Mouse (Mus musculus) MEL (cell line): Measurements from ENCODE around the gene Fxr1. TPM values are rescaled to one million over a fixed set of nuclear protein-coding genes. Genes with fewer than 3 reads are reported as not detected.

ENCODE experiments used
- DNase-seq: peaks from one replicate; pipeline ENCODE4 v3.0.0; 2011; ENCODE audit warnings: low read depth, low spot score
- H3K27ac ChIP-seq: 2 replicates; pipeline ENCODE4 v1.5.1; 2012; ENCODE audit warnings: low read depth, mild to moderate bottlenecking, control low read depth, low read length, moderate library complexity; ENCODE audit not compliant: control insufficient read depth
- H3K27me3 ChIP-seq, 2 experiments: fragments of 150-350 bp in 1 of 2; sonication (generic) in 1 of 2; 2 replicates each; pipeline ENCODE4 v1.6.1; 2012; ENCODE audit warnings: low read length in 2 of 2, mild to moderate bottlenecking in 2 of 2, improper control_type of control experiment in 1 of 2, moderate library complexity in 1 of 2; ENCODE audit not compliant: insufficient read depth in 2 of 2, control insufficient read depth in 1 of 2
- H3K36me3 ChIP-seq, 2 experiments: 2 replicates each; pipeline ENCODE4 v1.6.1; 2012 to 2014; ENCODE audit warnings: low read length in 2 of 2, improper control_type of control experiment in 1 of 2, inconsistent platforms in 1 of 2, mild to moderate bottlenecking in 1 of 2; ENCODE audit not compliant: insufficient read depth in 2 of 2, control insufficient read depth in 1 of 2
- H3K4me1 ChIP-seq, 2 experiments: fragments of 150-350 bp in 1 of 2; sonication (generic) in 1 of 2; 2 replicates each; pipeline ENCODE4 v1.6.1; 2012; ENCODE audit warnings: low read length in 2 of 2, improper control_type of control experiment in 1 of 2, mild to moderate bottlenecking in 1 of 2; ENCODE audit not compliant: insufficient read depth in 2 of 2, control insufficient read depth in 1 of 2
- H3K4me3 ChIP-seq, 2 experiments: fragments of 150-350 bp in 1 of 2; sonication (generic) in 1 of 2; 2 replicates each; pipeline ENCODE4 v1.5.1; 2012; ENCODE audit warnings: low read depth in 2 of 2, low read length in 2 of 2, mild to moderate bottlenecking in 2 of 2, moderate library complexity in 2 of 2, control low read depth in 1 of 2, improper control_type of control experiment in 1 of 2; ENCODE audit not compliant: control insufficient read depth in 1 of 2, insufficient read depth in 1 of 2
- H3K79me2 ChIP-seq: 2 replicates; pipeline ENCODE4 v1.6.1; 2012; ENCODE audit warnings: mild to moderate bottlenecking, low read length, moderate library complexity; ENCODE audit not compliant: control insufficient read depth, poor library complexity, insufficient read depth
- H3K9ac ChIP-seq: 2 replicates; pipeline ENCODE4 v1.6.1; 2012; ENCODE audit warnings: low read depth, mild to moderate bottlenecking, control low read depth, low read length, moderate library complexity; ENCODE audit not compliant: control insufficient read depth, poor library complexity, severe bottlenecking
- H3K9me3 ChIP-seq: fragments of 150-350 bp; sonication (generic); replicated peaks from 2 replicates; pipeline ENCODE4 v1.6.1; 2012; ENCODE audit warnings: mild to moderate bottlenecking, low read length, improper control_type of control experiment, moderate library complexity; ENCODE audit not compliant: insufficient read depth
- BHLHE40 ChIP-seq: IDR thresholded peaks from 2 replicates; pipeline ENCODE4 v1.6.1; 2012; ENCODE audit warnings: low read depth, mild to moderate bottlenecking, inconsistent platforms, low read length, improper control_type of control experiment, borderline replicate concordance
- CHD1 ChIP-seq: IDR thresholded peaks from 2 replicates; pipeline ENCODE4 v1.6.1; 2012; ENCODE audit warnings: low read depth, mild to moderate bottlenecking, inconsistent platforms, low read length, improper control_type of control experiment
- ELF1 ChIP-seq: IDR thresholded peaks from 2 replicates; pipeline ENCODE4 v1.6.1; 2014; ENCODE audit warnings: low read depth, mild to moderate bottlenecking, inconsistent platforms, low read length, improper control_type of control experiment, moderate library complexity
- GABPA ChIP-seq: IDR thresholded peaks from 2 replicates; pipeline ENCODE4 v1.6.1; 2012; ENCODE audit warnings: low read depth, mild to moderate bottlenecking, inconsistent platforms, low read length, improper control_type of control experiment, moderate library complexity
- HCFC1 ChIP-seq: IDR thresholded peaks from 2 replicates; pipeline ENCODE4 v1.6.1; 2012; ENCODE audit warnings: low read depth, mild to moderate bottlenecking, inconsistent platforms, low read length, improper control_type of control experiment, moderate library complexity
- JUND ChIP-seq: IDR thresholded peaks from 2 replicates; pipeline ENCODE4 v1.6.1; 2011; ENCODE audit warnings: low read depth, mild to moderate bottlenecking, improper control_type of control experiment, low read length
- KAT2A ChIP-seq: conservative IDR thresholded peaks from 2 replicates; pipeline ENCODE4 v1.6.1; 2012; ENCODE audit warnings: low read depth, low read length, improper control_type of control experiment, inconsistent platforms
- MAZ ChIP-seq: IDR thresholded peaks from 2 replicates; pipeline ENCODE4 v1.6.1; 2012; ENCODE audit warnings: low read depth, mild to moderate bottlenecking, inconsistent platforms, low read length, improper control_type of control experiment
- MEF2A ChIP-seq: IDR thresholded peaks from 2 replicates; pipeline ENCODE4 v1.6.1; 2014; ENCODE audit warnings: low read depth, mild to moderate bottlenecking, inconsistent platforms, low read length, improper control_type of control experiment; ENCODE audit not compliant: poor library complexity, insufficient replicate concordance, severe bottlenecking; ENCODE audit errors: extremely low read depth
- MYB ChIP-seq: IDR thresholded peaks from 2 replicates; pipeline ENCODE4 v1.6.1; 2011; ENCODE audit warnings: mild to moderate bottlenecking, low read depth, low read length, improper control_type of control experiment
- NELFE ChIP-seq: IDR thresholded peaks from 2 replicates; pipeline ENCODE4 v1.6.1; 2011; ENCODE audit warnings: low read depth, low read length, improper control_type of control experiment
- NRF1 ChIP-seq: IDR thresholded peaks from 2 replicates; pipeline ENCODE4 v1.6.1; 2014; ENCODE audit warnings: low read depth, mild to moderate bottlenecking, inconsistent platforms, low read length, improper control_type of control experiment, moderate library complexity; ENCODE audit not compliant: poor library complexity, insufficient read depth, severe bottlenecking
- POLR2A ChIP-seq, 2 experiments: IDR thresholded peaks; 2 replicates each; pipeline ENCODE4 v1.6.1; 2011 to 2012; ENCODE audit warnings: low read length in 2 of 2, mild to moderate bottlenecking in 2 of 2, control low read depth in 1 of 2, improper control_type of control experiment in 1 of 2, low read depth in 1 of 2, moderate library complexity in 1 of 2; ENCODE audit not compliant: control insufficient read depth in 1 of 2, insufficient read depth in 1 of 2, poor library complexity in 1 of 2
- POLR2AphosphoS2 ChIP-seq: IDR thresholded peaks from 2 replicates; pipeline ENCODE4 v1.6.1; 2011; ENCODE audit warnings: low read length, improper control_type of control experiment
- POLR2AphosphoS5 ChIP-seq: IDR thresholded peaks from 2 replicates; pipeline ENCODE4 v1.6.1; 2012; ENCODE audit warnings: low read depth, borderline replicate concordance, mild to moderate bottlenecking, inconsistent platforms, low read length, moderate library complexity, mixed read lengths
- RAD21 ChIP-seq: IDR thresholded peaks from 2 replicates; pipeline ENCODE4 v1.6.1; 2011; ENCODE audit warnings: mild to moderate bottlenecking, low read depth, low read length, improper control_type of control experiment
- RCOR1 ChIP-seq: IDR thresholded peaks from 2 replicates; pipeline ENCODE4 v1.6.1; 2012; ENCODE audit warnings: low read depth, mild to moderate bottlenecking, inconsistent platforms, low read length, improper control_type of control experiment
- SIN3A ChIP-seq: IDR thresholded peaks from 2 replicates; pipeline ENCODE4 v1.6.1; 2012; ENCODE audit warnings: low read length, improper control_type of control experiment, inconsistent platforms
- SMC3 ChIP-seq: IDR thresholded peaks from 2 replicates; pipeline ENCODE4 v1.6.1; 2011; ENCODE audit warnings: low read depth, low read length, improper control_type of control experiment
- TAL1 ChIP-seq: IDR thresholded peaks from 2 replicates; pipeline ENCODE4 v1.6.1; 2012; ENCODE audit warnings: mild to moderate bottlenecking, inconsistent platforms, low read length, moderate library complexity, mixed read lengths
- TBP ChIP-seq: IDR thresholded peaks from 2 replicates; pipeline ENCODE4 v1.8.0; 2011; ENCODE audit warnings: low read depth, low read length, improper control_type of control experiment
- TCF12 ChIP-seq: IDR thresholded peaks from 2 replicates; pipeline ENCODE4 v1.6.1; 2014; ENCODE audit warnings: low read depth, mild to moderate bottlenecking, inconsistent platforms, low read length, improper control_type of control experiment, moderate library complexity
- USF2 ChIP-seq, 2 experiments: IDR thresholded peaks; 2 replicates each; pipeline ENCODE4 v1.6.1; 2011 to 2012; ENCODE audit warnings: improper control_type of control experiment in 2 of 2, low read length in 2 of 2, borderline replicate concordance in 1 of 2, inconsistent platforms in 1 of 2, low read depth in 1 of 2, mild to moderate bottlenecking in 1 of 2; ENCODE audit not compliant: insufficient read depth in 1 of 2
- ZKSCAN1 ChIP-seq: IDR thresholded peaks from 2 replicates; pipeline ENCODE4 v1.6.1; 2012; ENCODE audit warnings: low read depth, mild to moderate bottlenecking, inconsistent platforms, low read length, improper control_type of control experiment, moderate library complexity
- ZNF384 ChIP-seq: IDR thresholded peaks from 2 replicates; pipeline ENCODE4 v1.6.1; 2012; ENCODE audit warnings: low read depth, mild to moderate bottlenecking, inconsistent platforms, low read length, improper control_type of control experiment
- polyA plus RNA-seq, 2 experiments: library from polyadenylated mRNA; stranded (reverse) in 1 of 2; unstranded in 1 of 2; fragments of >175 nt in 1 of 2; fragments of >200 nt in 1 of 2; gene quantifications; 2 replicates each; pipeline versions ENCODE4 v1.2.1 to v1.2.4; 2012; ENCODE audit warnings: low replicate concordance in 2 of 2, low read depth in 1 of 2; ENCODE audit not compliant: insufficient read length in 2 of 2, insufficient read depth in 1 of 2, missing spikeins in 1 of 2
- total RNA-seq: library from RNA; depleted of rRNA; stranded (reverse); fragments of 300-350 nt; gene quantifications from 2 replicates; pipeline ENCODE4 v1.2.3, GENCODE M21; 2012

Fxr1 gene
- total and polyA plus RNA-seq, 3 experiments, result 92.8 to 123 (median 98.3) TPM

- H3K9me3 ChIP-seq, result no peaks in the 10 kb centered on the region
- DNase-seq, result no peak
- H3K79me2 ChIP-seq, result no peaks in the 10 kb centered on the region
- no peaks in the 10 kb centered on the region for H3K27me3 ChIP-seq
- TF ChIP-seq RAD21 (no peak), ZKSCAN1 (no peak)
- TF ChIP-seq, all 39 proteins: peak for 0
- Histone ChIP-seq H3K36me3 (peaks cover 0 to 11% of the 10 kb centered on the region in 2 experiments; a peak in 2 of 4 replicates), H3K27ac (no peak overlapping the region), H3K4me1 (peaks cover 11 to 14% of the 10 kb centered on the region in 2 experiments), H3K9ac (no peak overlapping the region), H3K4me3 (no peak overlapping the region)
Observed at GRCm38 (mm10) chr3:34006824-34007223, 12.9 kb upstream of the Fxr1 start.

DNA sequence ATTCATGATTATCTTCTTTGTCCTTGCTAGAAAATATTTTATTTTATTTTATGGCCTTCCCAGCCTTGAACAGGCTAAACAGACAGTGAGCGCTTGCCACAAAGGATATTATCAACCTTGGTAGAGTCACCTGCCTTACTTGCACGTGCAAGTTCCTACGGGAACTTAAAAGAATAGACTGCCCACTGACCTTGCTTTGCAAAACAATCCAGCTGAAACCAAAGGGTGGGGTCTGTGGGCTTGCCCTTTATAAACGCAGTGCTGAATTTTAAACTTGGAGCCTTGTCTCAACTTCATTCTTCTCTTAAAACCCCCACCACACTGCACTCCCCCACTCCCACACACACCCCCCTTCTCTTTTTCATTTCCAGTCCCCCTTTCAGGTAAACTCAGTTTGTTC lies 12.1 kb upstream of the Fxr1 start:
- Histone ChIP-seq H3K9ac (no peak overlapping the region), H3K4me3 (no peak overlapping the region), H3K79me2 (no peaks in the 10 kb centered on the region), H3K27me3 (no peaks in the 10 kb centered on the region; a peak in 1 of 4 replicates), H3K27ac (no peak overlapping the region), H3K9me3 (no peaks in the 10 kb centered on the region), H3K36me3 (peaks cover 0 to 11% of the 10 kb centered on the region in 2 experiments; a peak in 2 of 4 replicates), H3K4me1 (peaks cover 11 to 14% of the 10 kb centered on the region in 2 experiments)
- no peak for TF ChIP-seq CHD1
- TF ChIP-seq POLR2A (IDR thresholded peaks at IDR 0.05; ENCODE audit: control insufficient read depth in 1 of 2, insufficient read depth in 1 of 2, low read depth in 1 of 2, low read length in 2 of 2, poor library complexity in 1 of 2), result no peak
- no peak for TF ChIP-seq KAT2A
- TF ChIP-seq ZNF384, result no peak
- no peak for TF ChIP-seq JUND
- TF ChIP-seq BHLHE40, result no peak
- TF ChIP-seq MAZ, result no peak
- TF ChIP-seq MYB, result no peak
- TF ChIP-seq ELF1, result no peak
- no peak for TF ChIP-seq POLR2AphosphoS5
- no peak for TF ChIP-seq RCOR1
- no peak for DNase-seq

DNA sequence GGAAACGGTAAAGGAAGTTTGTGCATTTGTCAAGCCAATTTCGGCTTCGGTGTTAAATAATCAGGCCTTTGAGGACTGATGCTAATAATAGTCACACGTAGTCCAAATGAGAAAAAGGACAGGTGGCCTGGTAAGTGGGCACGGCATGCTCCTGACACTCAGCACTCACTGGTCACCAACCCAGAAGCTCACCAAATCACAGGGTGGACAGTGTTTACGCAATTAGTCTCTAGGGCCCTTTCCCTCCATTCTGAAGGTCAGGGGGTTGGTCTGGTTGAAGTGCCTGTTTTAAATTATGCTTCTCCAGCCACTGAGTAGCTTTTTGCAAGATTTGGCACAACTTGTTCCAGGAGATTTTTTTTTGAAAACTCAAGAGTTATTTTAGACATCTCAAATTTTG lies 11.6 kb upstream of the Fxr1 start:
- H3K27me3 ChIP-seq, result no peaks in the 10 kb centered on the region; a peak in 1 of 4 replicates
- no peak overlapping the region for H3K27ac ChIP-seq

More for the DNA sequence above, 11.6 kb upstream of the Fxr1 start:
- Histone ChIP-seq H3K4me1 (peaks cover 11 to 12% of the 10 kb centered on the region in 2 experiments), H3K9me3 (no peaks in the 10 kb centered on the region), H3K36me3 (peaks cover 0 to 11% of the 10 kb centered on the region in 2 experiments; a peak in 2 of 4 replicates), H3K9ac (no peak overlapping the region), H3K79me2 (no peaks in the 10 kb centered on the region), H3K4me3 (no peak overlapping the region)
- TF ChIP-seq BHLHE40 (no peak), TBP (no peak), GABPA (no peak), ZNF384 (no peak), TCF12 (no peak), MEF2A (no peak), TAL1 (no peak), SMC3 (no peak), NRF1 (no peak), NELFE (no peak), ELF1 (no peak), CHD1 (no peak), SIN3A (no peak), USF2 (IDR thresholded peaks at IDR 0.05; ENCODE audit: borderline replicate concordance in 1 of 2, insufficient read depth in 1 of 2, low read depth in 1 of 2, low read length in 2 of 2) (no peak), POLR2AphosphoS2 (no peak), KAT2A (no peak), RAD21 (no peak), RCOR1 (no peak), HCFC1 (no peak)
- no peak for DNase-seq
